Mouse (Mus musculus) heart, postnatal 0 days (tissue): Measurements from ENCODE around the gene Spag6l.
A peak's percentile ranks its signal among the peaks of the same experiment; 100 is the strongest.

Experiments
- CTCF ChIP-seq: IDR thresholded peaks from 2 replicates; pipeline ENCODE4 v1.5.1; 2016; ENCODE audit warnings: antibody characterized with exemption, control low read depth, low read depth
- EP300 ChIP-seq: IDR thresholded peaks from 2 replicates; pipeline ENCODE4 v1.6.1; 2016; ENCODE audit warnings: antibody characterized with exemption, low read depth

GRCm38 (mm10) chr16:16870617-16871331 is 41.5 kb upstream of the Spag6l start, which contains the start of the genes Top3b and Vpreb1:
- peak; percentile 57; the same call in 1 of the 2 replicates for TF ChIP-seq EP300
- peak; percentile 30; the same call in 1 of the 2 replicates for TF ChIP-seq CTCF
